Mouse (Mus musculus): ENCODE measurements around the gene Zfp53.
"Not testable (repeated sequence)": the region's sequence is repeated elsewhere in the genome, so short reads cannot be mapped to it uniquely, and the experiment has no call there.

Zfp53 gene

DNA sequence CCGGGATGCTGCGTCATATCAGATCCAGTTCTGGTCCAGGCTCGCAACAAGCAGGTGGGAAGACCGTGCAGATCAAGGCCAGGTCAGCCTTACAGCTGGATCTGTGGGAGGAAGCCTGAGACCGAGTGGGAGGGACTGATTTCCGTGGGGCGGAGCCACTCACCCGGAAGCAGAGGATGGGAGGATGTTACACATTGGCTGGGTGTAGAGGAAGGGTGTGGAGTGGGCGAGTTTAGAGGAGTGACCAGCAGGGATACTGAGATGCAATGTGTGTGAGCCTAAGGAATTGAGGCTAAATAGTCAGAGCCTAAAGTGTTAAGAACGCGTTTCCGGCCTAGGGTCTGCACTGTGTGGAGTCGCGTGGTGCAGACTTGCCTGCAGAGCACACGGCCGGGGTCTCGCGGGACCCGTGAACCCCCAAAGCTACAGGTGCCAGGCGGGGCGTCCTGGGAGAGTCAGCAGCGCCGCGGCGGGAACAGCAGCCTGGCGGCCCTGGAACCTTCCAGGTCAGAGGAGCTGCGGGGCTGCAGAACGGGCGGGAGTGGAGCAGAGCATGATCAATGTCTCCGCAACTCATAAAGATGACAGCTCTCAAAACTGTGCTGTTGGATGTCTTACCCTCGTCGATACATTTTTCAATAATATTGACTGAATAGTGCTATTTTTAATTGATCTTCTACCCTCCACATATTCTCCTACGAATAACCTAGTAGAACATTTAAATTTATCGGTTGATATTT, at the start of gene Zfp53:
Zfp53 (plus strand) TSS at position 239 of the 740 bp plus-strand sequence.
- in situ Hi-C loops (cut with MseI, MboI), result no loop called here

GRCm38 (mm10) chr17:21449669-21450068, 39.1 kb upstream of the Zfp53 start:
- in situ Hi-C loops (cut with MseI, MboI), result loop anchor here in 1 of 2 experiments (5.0 kb wide), 1 partner anchor 53 kb away; no protein-coding TSS in a partner anchor

DNA sequence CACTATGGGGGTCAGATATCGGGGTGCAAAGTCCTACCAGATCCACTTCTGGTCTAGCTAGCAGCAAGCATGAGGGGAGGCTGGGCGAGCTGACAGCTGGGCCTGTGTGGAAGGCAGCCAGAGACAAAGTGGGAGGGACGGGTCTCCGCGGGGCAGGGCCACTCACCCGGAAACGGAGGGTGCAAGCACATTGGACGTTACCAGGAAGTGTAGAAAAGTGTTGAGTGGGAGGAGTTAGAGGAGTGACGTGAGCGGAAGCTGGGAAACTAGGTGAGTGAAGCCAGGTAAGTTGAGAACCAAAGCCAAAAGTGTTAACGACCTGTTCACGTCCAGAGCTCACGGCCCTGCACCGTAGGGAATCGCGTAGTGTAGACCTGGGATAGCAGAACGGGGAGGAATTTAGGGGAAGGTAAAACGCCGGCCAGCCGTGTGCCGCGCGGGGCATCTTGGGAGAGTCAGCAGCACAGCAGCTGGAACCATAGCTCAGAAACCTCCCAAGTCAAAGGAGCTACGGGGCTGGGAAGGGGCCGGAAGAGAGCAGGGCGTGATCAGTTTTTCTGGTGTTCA, 38.6 kb upstream of the Zfp53 start, which contains the start of gene Zfp51:
Zfp51 (plus strand) TSS at position 237 of the 567 bp plus-strand sequence.
- in situ Hi-C loops (cut with MseI, MboI), result loop anchor here in 1 of 2 experiments (5.0 kb wide), 1 partner anchor 52 kb away; no protein-coding TSS in a partner anchor

- in situ Hi-C loops (cut with MseI, MboI), result no loop called here
These were observed 25.2 kb upstream of the Zfp53 start for GRCm38 (mm10) chr17:21463550-21463949.

- in situ Hi-C loops (cut with MseI, MboI), result no loop called here
These were observed 16.7 kb upstream of the Zfp53 start for GRCm38 (mm10) chr17:21472032-21472652.

- in situ Hi-C loops (cut with MseI, MboI), result no loop called here
These were observed 16.0 kb upstream of the Zfp53 start for GRCm38 (mm10) chr17:21472653-21473307.

GRCm38 (mm10) chr17:21473362-21474190, 15.2 kb upstream of the Zfp53 start:
- in situ Hi-C loops (cut with MseI, MboI), result no loop called here

GRCm38 (mm10) chr17:21474729-21475128, 14.1 kb upstream of the Zfp53 start:
- in situ Hi-C loops (cut with MseI, MboI), result not testable (repeated sequence)

DNA sequence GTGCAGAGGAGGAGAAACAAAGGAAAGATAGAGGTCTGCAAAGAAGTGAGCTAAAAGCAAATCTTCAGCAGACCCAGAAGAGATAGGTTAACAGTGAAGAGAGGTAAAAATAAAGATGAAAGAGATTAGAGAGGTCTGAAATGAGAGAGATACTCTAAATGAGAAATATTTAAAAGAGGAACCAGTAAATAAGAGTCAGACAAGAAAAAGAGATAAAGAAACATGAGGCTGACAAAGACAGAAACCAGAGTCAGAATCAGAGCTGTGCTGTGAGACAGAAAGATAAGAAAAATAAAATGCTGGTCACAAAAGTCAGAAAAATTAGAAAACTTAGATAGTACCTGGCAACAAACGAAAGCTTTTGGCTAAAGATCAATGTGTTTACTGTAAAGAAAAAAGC, 13.5 kb upstream of the Zfp53 start:
- in situ Hi-C loops (cut with MseI, MboI), result not testable (repeated sequence)

- in situ Hi-C loops (cut with MseI, MboI), result not testable (repeated sequence)
These were observed 12.4 kb upstream of the Zfp53 start for GRCm38 (mm10) chr17:21476351-21476750.

GRCm38 (mm10) chr17:21478103-21478777, 10.6 kb upstream of the Zfp53 start:
- in situ Hi-C loops (cut with MseI, MboI), result not testable (repeated sequence)

- in situ Hi-C loops (cut with MseI, MboI), result no loop called here
These were observed 753 bp downstream of the Zfp53 start for GRCm38 (mm10) chr17:21489500-21490001.

GRCm38 (mm10) chr17:21501365-21501764, 12.6 kb downstream of the Zfp53 start:
- in situ Hi-C loops (cut with MseI, MboI), result loop anchor here in 1 of 2 experiments (5.0 kb wide), 1 partner anchor 49 kb away; the partner anchor contains the start of gene Zfp51

- in situ Hi-C loops (cut with MseI, MboI), result loop anchor here in 1 of 2 experiments (5.0 kb wide), 1 partner anchor 52 kb away; the partner anchor contains the start of gene Zfp51
These were observed 15.7 kb downstream of the Zfp53 start for GRCm38 (mm10) chr17:21504524-21504923.

GRCm38 (mm10) chr17:21506258-21506657, 17.5 kb downstream of the Zfp53 start:
- in situ Hi-C loops (cut with MseI, MboI), result no loop called here

DNA sequence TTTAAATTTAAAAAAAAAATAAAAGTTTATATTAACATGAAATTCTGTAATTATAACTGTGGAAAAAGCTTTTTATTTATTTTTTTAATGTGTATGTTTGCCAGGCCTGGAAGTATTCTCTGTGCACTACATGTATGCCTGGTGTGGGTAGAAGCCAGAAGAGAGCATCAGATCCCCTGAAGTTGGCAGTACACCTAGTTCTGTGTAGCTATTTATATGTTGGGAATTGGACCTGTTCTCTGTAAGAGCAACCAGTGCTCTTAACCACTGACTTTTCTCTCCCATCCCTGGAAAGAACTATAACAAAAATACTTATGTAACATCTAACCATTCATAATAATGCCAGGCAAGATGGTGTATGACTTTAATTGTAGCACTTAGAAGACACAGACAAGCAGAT, 21.0 kb downstream of the Zfp53 start:
- in situ Hi-C loops (cut with MseI, MboI), result no loop called here

- in situ Hi-C loops (cut with MseI, MboI), result no loop called here
These were observed 26.8 kb downstream of the Zfp53 start for GRCm38 (mm10) chr17:21515403-21516105.

DNA sequence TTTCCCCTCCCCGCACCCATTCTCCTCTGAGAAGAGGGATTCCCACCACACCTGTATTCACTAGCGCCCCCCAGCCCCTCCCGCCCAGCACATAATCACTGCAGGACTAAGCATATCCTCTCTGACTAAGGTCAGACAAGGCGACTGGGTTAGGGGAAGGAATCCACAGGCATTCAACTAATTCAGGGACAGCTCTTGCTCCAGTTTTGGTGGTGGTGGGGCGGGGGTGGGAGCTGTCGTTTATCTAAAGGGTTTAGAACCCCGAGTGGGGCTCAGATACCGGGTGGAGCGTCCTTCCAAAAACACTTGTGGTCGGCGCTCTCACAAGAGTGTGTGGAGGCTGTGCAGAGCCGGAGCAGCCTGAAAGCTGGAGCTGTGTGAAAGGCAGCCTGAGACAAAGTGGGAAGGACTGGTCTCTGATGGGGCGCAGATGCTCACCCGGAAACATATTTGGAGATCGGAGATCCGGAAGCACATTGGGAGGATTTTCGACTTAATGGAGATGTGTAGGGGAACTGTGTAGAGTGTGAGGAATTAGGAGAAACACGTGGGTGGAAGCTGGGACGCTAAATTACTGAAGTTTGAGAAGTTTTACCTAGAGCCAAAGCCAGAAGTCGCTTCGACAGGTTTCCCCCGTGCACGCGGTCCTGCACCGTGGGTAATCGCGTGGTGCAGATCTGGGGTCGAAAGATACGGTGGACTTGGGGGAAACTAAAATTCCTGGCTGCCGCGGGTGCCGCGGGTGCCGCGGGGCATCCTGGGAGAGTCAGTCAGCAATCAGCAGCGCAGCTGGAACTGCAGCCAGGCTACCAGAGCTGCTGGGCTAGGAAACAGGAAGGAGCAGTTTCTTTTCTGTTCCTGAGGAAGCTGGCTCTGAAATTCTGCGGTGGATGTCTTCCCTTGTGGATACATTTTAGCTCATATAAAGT, 27.7 kb downstream of the Zfp53 start:
- in situ Hi-C loops (cut with MseI, MboI), result no loop called here

All from mouse trophoblast stem cell (cell line).